Mouse (Mus musculus) olfactory bulb, adult 2 months (tissue): ENCODE results near the gene Mzf1. TPM values are rescaled to one million over a fixed set of nuclear protein-coding genes. Genes with fewer than 3 reads are reported as not detected.

Experiments
- H3K27ac ChIP-seq: fragments of 200-500 bp; 2 replicates; pipeline ENCODE4 v1.5.1; 2012; ENCODE audit warnings: low read depth, low read length; ENCODE audit not compliant: insufficient read depth
- H3K4me1 ChIP-seq: fragments of 200-500 bp; 2 replicates; pipeline ENCODE4 v1.6.1; 2012; ENCODE audit warnings: low read length; ENCODE audit not compliant: control insufficient read depth, insufficient read depth
- H3K4me3 ChIP-seq: fragments of 200-500 bp; 2 replicates; pipeline ENCODE4 v1.5.1; 2012; ENCODE audit warnings: mild to moderate bottlenecking, low read depth, low read length, moderate library complexity; ENCODE audit not compliant: insufficient read depth
- CTCF ChIP-seq: fragments of 200-500 bp; IDR thresholded peaks from 2 replicates; pipeline ENCODE4 v1.5.1; 2012; ENCODE audit warnings: low read depth, mild to moderate bottlenecking, low read length, moderate library complexity; ENCODE audit not compliant: insufficient read depth
- POLR2A ChIP-seq: fragments of 200-500 bp; IDR thresholded peaks from 2 replicates; pipeline ENCODE4 v1.6.1; 2012; ENCODE audit warnings: mild to moderate bottlenecking, low read depth, low read length, moderate library complexity; ENCODE audit not compliant: insufficient read depth
- WGBS: fragments of 180-500 bp; shearing (Covaris S2); methylation state at CpG from one replicate; pipeline ENCODE4 v1.1.7; 2018; 5-methylcytosine and 5-hydroxymethylcytosine counted together
- polyA plus RNA-seq: library from polyadenylated mRNA; stranded (reverse); fragments of >200 nt; gene quantifications from 2 replicates; pipeline ENCODE4 v1.2.4, GENCODE M21; 2012; ENCODE audit warnings: low replicate concordance; ENCODE audit not compliant: missing spikeins, insufficient read depth, insufficient read length

The Mzf1 gene
- polyA plus RNA-seq, 1 experiment = not detected

GRCm38 (mm10) chr7:13025511-13026112 is 29.0 kb downstream of the Mzf1 start:
- 27% methylated on average over 4 of the region's 4 CpGs for WGBS
- peak overlapping the region; percentile 88 for H3K4me3 ChIP-seq
- no peak for TF ChIP-seq POLR2A
- TF ChIP-seq CTCF = no peak
- peaks cover 13% of the 10 kb centered on the region for H3K4me1 ChIP-seq
- no peak overlapping the region for H3K27ac ChIP-seq

GRCm38 (mm10) chr7:13024805-13025204 is 29.8 kb downstream of the Mzf1 start:
- under 1% methylated on average over 43 of the region's 44 CpGs for WGBS
- peaks cover 13% of the 10 kb centered on the region for H3K4me1 ChIP-seq
- TF ChIP-seq POLR2A (no peak; the same call in 1 of the 2 replicates), CTCF (0 out of 2 replicates have a peak, but pooled peaks have one; percentile 14)
- H3K4me3 ChIP-seq = peak overlapping the region; percentile 88
- peak overlapping the region; percentile 80 for H3K27ac ChIP-seq

GRCm38 (mm10) chr7:13023928-13024731 is 30.4 kb downstream of the Mzf1 start:
- under 1% methylated on average over 91 of the region's 95 CpGs for WGBS
- peak overlapping the region; percentile 88 for H3K4me3 ChIP-seq
- TF ChIP-seq POLR2A = peak; percentile 99
- no peak for TF ChIP-seq CTCF

GRCm38 (mm10) chr7:13022773-13023535 is 31.6 kb downstream of the Mzf1 start:
- WGBS = 4% methylated on average over 31 of the region's 31 CpGs
- Histone ChIP-seq H3K4me3 (peak overlapping the region; percentile 88), H3K27ac (no peak overlapping the region), H3K4me1 (peaks cover 13% of the 10 kb centered on the region)
- TF ChIP-seq POLR2A (no peak), CTCF (no peak)

More at GRCm38 (mm10) chr7:13023928-13024731, 30.4 kb downstream of the Mzf1 start:
- Histone ChIP-seq H3K27ac (peak overlapping the region; percentile 99), H3K4me1 (peaks cover 13% of the 10 kb centered on the region)

DNA sequence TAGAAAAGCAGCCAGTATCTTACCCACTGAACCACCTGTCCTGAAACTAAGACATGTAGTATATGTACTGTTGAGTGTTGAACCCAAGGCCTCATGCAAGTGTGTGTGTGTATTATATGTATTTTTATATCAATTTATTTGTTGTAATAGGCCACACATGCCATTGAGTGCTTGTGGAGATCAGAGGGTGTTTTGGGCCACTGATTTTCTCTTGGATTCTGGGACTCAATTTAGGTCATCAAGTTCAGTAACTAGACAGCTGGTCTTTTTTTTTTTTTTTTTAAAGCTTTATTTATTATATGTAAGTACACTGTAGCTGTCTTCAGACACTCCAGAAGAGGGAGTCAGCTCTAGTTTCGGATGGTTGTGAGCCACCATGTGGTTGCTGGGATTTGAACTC is 39.3 kb downstream of the Mzf1 start:
- peaks cover 6% of the 10 kb centered on the region for H3K4me1 ChIP-seq
- H3K27ac ChIP-seq = no peak overlapping the region
- TF ChIP-seq CTCF = no peak
- no peak for TF ChIP-seq POLR2A
- H3K4me3 ChIP-seq = no peak overlapping the region
- WGBS = 79% methylated on average over 1 of the region's 1 CpGs

- 43% methylated on average over 6 of the region's 6 CpGs for WGBS
Observed at GRCm38 (mm10) chr7:13014275-13014839, 40.2 kb downstream of the Mzf1 start.

DNA sequence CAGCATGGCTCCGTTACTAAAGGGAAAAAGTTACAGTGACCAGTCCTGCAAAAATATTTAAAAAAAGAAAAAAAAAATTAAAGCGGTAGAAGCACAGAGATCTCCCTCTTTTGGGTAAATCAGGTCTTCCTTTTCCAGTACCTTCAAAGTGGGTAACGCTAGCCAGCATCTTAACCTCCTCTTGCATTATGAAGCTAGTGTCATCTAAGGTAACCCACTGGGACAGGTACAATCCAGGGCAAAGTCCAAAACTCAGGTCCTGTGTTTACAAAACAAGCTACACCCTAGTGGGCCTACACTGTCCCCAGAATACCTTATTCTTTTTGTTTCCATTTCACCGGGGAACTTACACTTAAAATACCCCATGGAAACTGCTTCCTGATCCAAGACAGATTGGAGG is 40.9 kb downstream of the Mzf1 start:
- no peak for TF ChIP-seq CTCF
- TF ChIP-seq POLR2A = no peak
- WGBS = 68% methylated on average over 4 of the region's 4 CpGs
- Histone ChIP-seq H3K4me1 (peaks cover 7% of the 10 kb centered on the region), H3K4me3 (no peak overlapping the region), H3K27ac (no peak overlapping the region)

More at GRCm38 (mm10) chr7:13014275-13014839, 40.2 kb downstream of the Mzf1 start:
- TF ChIP-seq CTCF = no peak
- no peak for TF ChIP-seq POLR2A
- H3K4me1 ChIP-seq = peaks cover 7% of the 10 kb centered on the region
- no peak overlapping the region for H3K4me3 ChIP-seq
- no peak overlapping the region for H3K27ac ChIP-seq

GRCm38 (mm10) chr7:13010005-13010908 is 44.3 kb downstream of the Mzf1 start, which contains the start of gene Zbtb45:
Zbtb45 (minus strand) TSS chr7:13010034.
- no peak for TF ChIP-seq POLR2A
- TF ChIP-seq CTCF = no peak
- 6% methylated on average over 26 of the region's 26 CpGs for WGBS
- Histone ChIP-seq H3K4me3 (peak within 1 kb of the TSS; percentile 80), H3K4me1 (peaks cover 16% of the 10 kb centered on the region), H3K27ac (peak within 1 kb of the TSS; percentile 93)
